Mouse (Mus musculus) frontal cortex, postnatal 36 days (tissue): Measurements from ENCODE around the gene Kpna3.

Experiments used
- DNase-seq, 2 experiments: peaks; one replicate each; pipeline ENCODE4 v3.0.0; 2022; ENCODE audit warnings: low spot score in 2 of 2

Kpna3 gene

GRCm38 (mm10) chr14:61320765-61321164 is 118.9 kb downstream of the Kpna3 start:
- DNase-seq, result no peak

- peak; percentile 37 to 65 for DNase-seq
These were observed 122.8 kb downstream of the Kpna3 start for GRCm38 (mm10) chr14:61316861-61317260.
